Mouse (Mus musculus): Measurements from ENCODE around the gene Rab4a. TPM values are rescaled to one million over a fixed set of nuclear protein-coding genes. Genes with fewer than 3 reads are reported as not detected.

Gene Rab4a
- polyA plus RNA-seq, 1 experiment from 2014 or later = 33.2 TPM

- no peak for ATAC-seq (ENCODE audit: extremely low read depth, insufficient number of reproducible peaks, low FRiP score, low TSS enrichment)
- H3K27ac ChIP-seq (replicated peaks) = no peak overlapping the region
- H3K4me2 ChIP-seq = no peak overlapping the region
- H3K9me3 ChIP-seq = no peaks in the 10 kb centered on the region
- no peaks in the 10 kb centered on the region for H3K27me3 ChIP-seq (replicated peaks)
- H3K36me3 ChIP-seq = peaks cover 5% of the 10 kb centered on the region
- H3K4me3 ChIP-seq = no peak overlapping the region
- no peak overlapping the region for H3K9ac ChIP-seq
- 76% methylated on average over 16 of the region's 16 CpGs for WGBS
- peaks cover 27% of the 10 kb centered on the region for H3K4me1 ChIP-seq
Observed at GRCm38 (mm10) chr8:123813173-123813891, 7.5 kb downstream of the Rab4a start.

- ATAC-seq (ENCODE audit: extremely low read depth, insufficient number of reproducible peaks, low FRiP score, low TSS enrichment) = no peak
- Histone ChIP-seq H3K4me1 (peaks cover 27% of the 10 kb centered on the region), H3K36me3 (peaks cover 5% of the 10 kb centered on the region), H3K27me3 (replicated peaks) (no peaks in the 10 kb centered on the region), H3K4me2 (no peak overlapping the region), H3K4me3 (no peak overlapping the region), H3K27ac (replicated peaks) (no peak overlapping the region), H3K9ac (no peak overlapping the region), H3K9me3 (no peaks in the 10 kb centered on the region)
- WGBS = 77% methylated on average over 4 of the region's 4 CpGs
Observed at GRCm38 (mm10) chr8:123813892-123814266, 8.1 kb downstream of the Rab4a start.

GRCm38 (mm10) chr8:123815325-123815724 lies 9.5 kb downstream of the Rab4a start:
- ATAC-seq (ENCODE audit: extremely low read depth, insufficient number of reproducible peaks, low FRiP score, low TSS enrichment) = no peak
- H3K4me3 ChIP-seq = no peak overlapping the region
- no peak overlapping the region for H3K4me2 ChIP-seq
- WGBS = 46% methylated on average over 11 of the region's 11 CpGs
- no peaks in the 10 kb centered on the region for H3K9me3 ChIP-seq
- H3K27ac ChIP-seq (replicated peaks) = no peak overlapping the region
- H3K27me3 ChIP-seq (replicated peaks) = no peaks in the 10 kb centered on the region
- H3K36me3 ChIP-seq = peaks cover 8% of the 10 kb centered on the region
- H3K9ac ChIP-seq = no peak overlapping the region
- H3K4me1 ChIP-seq = peaks cover 27% of the 10 kb centered on the region

- ATAC-seq (ENCODE audit: extremely low read depth, insufficient number of reproducible peaks, low FRiP score, low TSS enrichment) = no peak
- H3K9me3 ChIP-seq = no peaks in the 10 kb centered on the region
- H3K27ac ChIP-seq (replicated peaks) = no peak overlapping the region
- 64% methylated on average over 8 of the region's 8 CpGs for WGBS
- no peaks in the 10 kb centered on the region for H3K27me3 ChIP-seq (replicated peaks)
- peaks cover 15% of the 10 kb centered on the region for H3K36me3 ChIP-seq
- peaks cover 27% of the 10 kb centered on the region for H3K4me1 ChIP-seq
- no peak overlapping the region for H3K4me3 ChIP-seq
- no peak overlapping the region for H3K4me2 ChIP-seq
- H3K9ac ChIP-seq = 0 out of 2 replicates have a peak overlapping the region, but pooled peaks have one; percentile 14
Observed at GRCm38 (mm10) chr8:123816939-123817338, 11.2 kb downstream of the Rab4a start.

- Histone ChIP-seq H3K4me2 (no peak overlapping the region), H3K4me1 (peaks cover 27% of the 10 kb centered on the region), H3K9me3 (no peaks in the 10 kb centered on the region), H3K27ac (replicated peaks) (no peak overlapping the region), H3K4me3 (no peak overlapping the region), H3K27me3 (replicated peaks) (no peaks in the 10 kb centered on the region), H3K9ac (no peak overlapping the region), H3K36me3 (peaks cover 17% of the 10 kb centered on the region)
- ATAC-seq (ENCODE audit: extremely low read depth, insufficient number of reproducible peaks, low FRiP score, low TSS enrichment) = no peak
- WGBS = 84% methylated on average over 11 of the region's 11 CpGs
Observed at GRCm38 (mm10) chr8:123817747-123818146, 12.0 kb downstream of the Rab4a start.

GRCm38 (mm10) chr8:123819683-123820610 lies 14.2 kb downstream of the Rab4a start:
- Histone ChIP-seq H3K4me1 (peaks cover 14% of the 10 kb centered on the region), H3K36me3 (peaks cover 35% of the 10 kb centered on the region), H3K27me3 (replicated peaks) (no peaks in the 10 kb centered on the region), H3K9me3 (no peaks in the 10 kb centered on the region), H3K9ac (no peak overlapping the region), H3K27ac (replicated peaks) (no peak overlapping the region), H3K4me2 (no peak overlapping the region), H3K4me3 (no peak overlapping the region)
- 80% methylated on average over 19 of the region's 19 CpGs for WGBS
- ATAC-seq (ENCODE audit: extremely low read depth, insufficient number of reproducible peaks, low FRiP score, low TSS enrichment) = no peak

- H3K27me3 ChIP-seq (replicated peaks) = no peaks in the 10 kb centered on the region
Observed at GRCm38 (mm10) chr8:123820780-123821179, 15.0 kb downstream of the Rab4a start.

GRCm38 (mm10) chr8:123823111-123823510 lies 17.3 kb downstream of the Rab4a start:
- WGBS = 93% methylated on average over 10 of the region's 10 CpGs
- H3K4me2 ChIP-seq = no peak overlapping the region
- no peak overlapping the region for H3K4me3 ChIP-seq
- H3K4me1 ChIP-seq = no peaks in the 10 kb centered on the region
- H3K27ac ChIP-seq (replicated peaks) = no peak overlapping the region
- peaks cover 62% of the 10 kb centered on the region for H3K36me3 ChIP-seq
- no peaks in the 10 kb centered on the region for H3K27me3 ChIP-seq (replicated peaks)
- no peaks in the 10 kb centered on the region for H3K9me3 ChIP-seq
- no peak for ATAC-seq (ENCODE audit: extremely low read depth, insufficient number of reproducible peaks, low FRiP score, low TSS enrichment)
- H3K9ac ChIP-seq = no peak overlapping the region

More at GRCm38 (mm10) chr8:123820780-123821179, 15.0 kb downstream of the Rab4a start:
- Histone ChIP-seq H3K4me2 (no peak overlapping the region), H3K9ac (no peak overlapping the region), H3K36me3 (peaks cover 44% of the 10 kb centered on the region), H3K4me3 (no peak overlapping the region), H3K27ac (replicated peaks) (no peak overlapping the region), H3K9me3 (no peaks in the 10 kb centered on the region), H3K4me1 (peaks cover 8% of the 10 kb centered on the region)
- no peak for ATAC-seq (ENCODE audit: extremely low read depth, insufficient number of reproducible peaks, low FRiP score, low TSS enrichment)
- WGBS = 82% methylated on average over 6 of the region's 6 CpGs

GRCm38 (mm10) chr8:123823532-123824123 lies 17.8 kb downstream of the Rab4a start:
- H3K36me3 ChIP-seq = peaks cover 67% of the 10 kb centered on the region
- no peaks in the 10 kb centered on the region for H3K4me1 ChIP-seq
- H3K9ac ChIP-seq = no peak overlapping the region
- WGBS = 74% methylated on average over 18 of the region's 18 CpGs
- H3K4me3 ChIP-seq = no peak overlapping the region
- no peak for ATAC-seq (ENCODE audit: extremely low read depth, insufficient number of reproducible peaks, low FRiP score, low TSS enrichment)
- no peak overlapping the region for H3K4me2 ChIP-seq
- no peaks in the 10 kb centered on the region for H3K9me3 ChIP-seq
- H3K27me3 ChIP-seq (replicated peaks) = no peaks in the 10 kb centered on the region
- no peak overlapping the region for H3K27ac ChIP-seq (replicated peaks)

GRCm38 (mm10) chr8:123826001-123826400 lies 20.2 kb downstream of the Rab4a start:
- Histone ChIP-seq H3K27ac (replicated peaks) (no peak overlapping the region), H3K36me3 (peaks cover 81% of the 10 kb centered on the region), H3K4me2 (no peak overlapping the region), H3K27me3 (replicated peaks) (no peaks in the 10 kb centered on the region), H3K4me3 (no peak overlapping the region), H3K9me3 (no peaks in the 10 kb centered on the region), H3K9ac (no peak overlapping the region), H3K4me1 (no peaks in the 10 kb centered on the region)
- WGBS = 53% methylated on average over 9 of the region's 9 CpGs
- ATAC-seq (ENCODE audit: extremely low read depth, insufficient number of reproducible peaks, low FRiP score, low TSS enrichment) = no peak

- H3K9me3 ChIP-seq = no peaks in the 10 kb centered on the region
- no peak overlapping the region for H3K4me2 ChIP-seq
- no peaks in the 10 kb centered on the region for H3K4me1 ChIP-seq
- no peaks in the 10 kb centered on the region for H3K27me3 ChIP-seq (replicated peaks)
- H3K36me3 ChIP-seq = peaks cover 88% of the 10 kb centered on the region
- no peak overlapping the region for H3K27ac ChIP-seq (replicated peaks)
- no peak for ATAC-seq (ENCODE audit: extremely low read depth, insufficient number of reproducible peaks, low FRiP score, low TSS enrichment)
- H3K9ac ChIP-seq = no peak overlapping the region
- WGBS = 88% methylated on average over 7 of the region's 7 CpGs
- no peak overlapping the region for H3K4me3 ChIP-seq
Observed at GRCm38 (mm10) chr8:123826758-123827157, 21.0 kb downstream of the Rab4a start.
